Mouse (Mus musculus): ENCODE measurements around the gene Slc7a7. TPM values are rescaled to one million over a fixed set of nuclear protein-coding genes. Genes with fewer than 3 reads are reported as not detected.

The Slc7a7 gene
- total RNA-seq, 2 experiments from 2014 or later, result 3.5 to 6.4 TPM

- ATAC-seq (replicated peaks; ENCODE audit: poor library complexity), result peak; percentile 68
Observed at GRCm38 (mm10) chr14:54432837-54433830, 15.6 kb upstream of the Slc7a7 start.

GRCm38 (mm10) chr14:54432078-54432836 is 14.7 kb upstream of the Slc7a7 start:
- ATAC-seq (replicated peaks; ENCODE audit: poor library complexity), result peak; percentile 36

- ATAC-seq (replicated peaks; ENCODE audit: poor library complexity), result peak; percentile 8; the same call in 1 of the 2 replicates
Observed at GRCm38 (mm10) chr14:54431334-54432077, 13.9 kb upstream of the Slc7a7 start, which contains the start of gene Mmp14. Gene Mmp14, plus strand, starts transcription at chr14:54431612.

- ATAC-seq (replicated peaks; ENCODE audit: poor library complexity), result no peak
Observed at GRCm38 (mm10) chr14:54430406-54431145, 13.0 kb upstream of the Slc7a7 start.

- ATAC-seq (replicated peaks; ENCODE audit: poor library complexity), result no peak
Observed at GRCm38 (mm10) chr14:54429332-54430093, 11.9 kb upstream of the Slc7a7 start.

GRCm38 (mm10) chr14:54428421-54428820 is 10.8 kb upstream of the Slc7a7 start:
- no peak for ATAC-seq (replicated peaks; ENCODE audit: poor library complexity)

- ATAC-seq (replicated peaks; ENCODE audit: poor library complexity), result no peak
Observed at GRCm38 (mm10) chr14:54427696-54428095, 10.1 kb upstream of the Slc7a7 start.

- ATAC-seq (replicated peaks; ENCODE audit: poor library complexity), result peak; percentile 79
Observed at GRCm38 (mm10) chr14:54426689-54427398, 9.3 kb upstream of the Slc7a7 start, which contains the start of gene Mrpl52. Gene Mrpl52, plus strand, starts transcription at chr14:54426909.

- ATAC-seq (replicated peaks; ENCODE audit: poor library complexity), result peak; percentile 47
Observed at GRCm38 (mm10) chr14:54426003-54426688, 8.6 kb upstream of the Slc7a7 start.

- no peak for ATAC-seq (replicated peaks; ENCODE audit: poor library complexity)
Observed at GRCm38 (mm10) chr14:54425540-54425939, 8.0 kb upstream of the Slc7a7 start.

GRCm38 (mm10) chr14:54424634-54425033 is 7.1 kb upstream of the Slc7a7 start:
- ATAC-seq (replicated peaks; ENCODE audit: poor library complexity), result no peak

GRCm38 (mm10) chr14:54423406-54423805 is 5.8 kb upstream of the Slc7a7 start:
- ATAC-seq (replicated peaks; ENCODE audit: poor library complexity), result no peak

GRCm38 (mm10) chr14:54421014-54421413 is 3.4 kb upstream of the Slc7a7 start:
- no peak for ATAC-seq (replicated peaks; ENCODE audit: poor library complexity)

- ATAC-seq (replicated peaks; ENCODE audit: poor library complexity), result no peak
Observed at GRCm38 (mm10) chr14:54416830-54417229, 750 bp downstream of the Slc7a7 start.

- ATAC-seq (replicated peaks; ENCODE audit: poor library complexity), result no peak
Observed at GRCm38 (mm10) chr14:54416229-54416775, 1.3 kb downstream of the Slc7a7 start.

GRCm38 (mm10) chr14:54415241-54416020 is 2.1 kb downstream of the Slc7a7 start:
- ATAC-seq (replicated peaks; ENCODE audit: poor library complexity), result no peak

All from megakaryocyte progenitor cell, adult 5-6 weeks (primary cell).